Mouse (Mus musculus): ENCODE measurements around the gene Prickle2.

Prickle2 gene

DNA sequence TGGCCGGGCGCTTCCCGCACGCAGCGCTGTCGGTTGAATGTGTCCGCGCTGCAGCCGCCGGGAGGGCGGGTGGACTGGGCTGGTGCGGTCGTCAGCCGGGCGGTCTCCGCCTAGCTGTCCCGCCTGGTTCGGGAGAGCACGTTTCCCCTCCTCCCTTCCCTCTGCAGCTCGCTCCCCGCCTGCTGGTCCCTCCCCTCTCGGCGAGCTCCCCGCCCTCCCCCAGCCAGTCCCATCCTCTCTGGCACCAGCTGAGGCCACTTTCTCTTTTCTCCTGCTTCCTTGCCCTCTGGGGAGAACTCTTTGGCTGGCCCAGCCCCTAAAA, at the start of gene Prickle2:
Gene Prickle2 (minus strand): TSS at position 11 of the 322 bp plus-strand sequence.
- in situ Hi-C loops (cut with MboI; ENCODE audit: low pct_unique_long_range_greater_than_20kb in 1 of 2, low sequenced_read_pairs in 2 of 2, unreplicated experiment in 1 of 2): no loop called here

- in situ Hi-C loops (cut with MboI; ENCODE audit: low pct_unique_long_range_greater_than_20kb in 1 of 2, low sequenced_read_pairs in 2 of 2, unreplicated experiment in 1 of 2): no loop called here
These were observed 46.8 kb upstream of the Prickle2 start for GRCm38 (mm10) chr6:92752737-92753136.

DNA sequence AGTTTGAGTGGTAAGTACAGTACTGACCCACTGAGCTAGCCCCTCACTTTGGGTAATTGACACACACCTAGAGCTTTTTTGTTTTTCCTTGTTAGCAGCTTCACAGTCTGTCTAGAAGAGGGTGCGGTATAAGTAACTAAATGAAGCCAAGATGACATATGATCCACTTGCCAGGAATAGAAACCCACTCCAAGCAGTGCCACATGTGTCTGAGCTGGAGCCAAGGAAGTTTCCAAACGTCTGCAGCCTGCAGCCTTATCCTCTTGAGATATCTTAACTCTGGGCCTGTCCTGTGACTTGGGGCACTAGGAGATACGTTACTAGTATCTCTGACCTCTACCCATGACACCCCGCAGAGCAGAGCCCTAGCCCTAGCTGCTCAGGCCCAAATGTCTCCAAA, 43.5 kb upstream of the Prickle2 start:
- in situ Hi-C loops (cut with MboI; ENCODE audit: low pct_unique_long_range_greater_than_20kb in 1 of 2, low sequenced_read_pairs in 2 of 2, unreplicated experiment in 1 of 2): no loop called here

DNA sequence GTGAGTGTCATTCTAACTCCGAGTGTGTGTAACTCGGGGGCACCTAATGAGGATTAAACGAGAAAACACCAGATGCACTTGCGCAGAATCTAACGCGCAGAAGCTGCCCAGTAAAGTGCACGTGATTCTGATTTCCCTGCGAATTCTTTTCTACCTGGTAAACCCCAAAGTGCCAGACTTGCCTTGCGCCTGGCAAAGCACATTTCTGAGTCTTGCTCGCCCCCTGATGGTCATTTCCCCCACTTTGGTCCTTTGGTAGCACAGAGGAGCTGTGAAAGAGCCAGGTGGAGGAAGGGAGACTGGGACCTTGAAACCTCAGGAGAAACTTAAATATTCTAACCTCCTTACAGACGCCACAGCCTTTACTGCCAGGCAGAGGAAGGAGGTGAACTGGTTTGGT, 37.6 kb upstream of the Prickle2 start:
- in situ Hi-C loops (cut with MboI; ENCODE audit: low pct_unique_long_range_greater_than_20kb in 1 of 2, low sequenced_read_pairs in 2 of 2, unreplicated experiment in 1 of 2): no loop called here

- in situ Hi-C loops (cut with MboI; ENCODE audit: low pct_unique_long_range_greater_than_20kb in 1 of 2, low sequenced_read_pairs in 2 of 2, unreplicated experiment in 1 of 2): no loop called here
These were observed 31.2 kb upstream of the Prickle2 start for GRCm38 (mm10) chr6:92737116-92737515.

DNA sequence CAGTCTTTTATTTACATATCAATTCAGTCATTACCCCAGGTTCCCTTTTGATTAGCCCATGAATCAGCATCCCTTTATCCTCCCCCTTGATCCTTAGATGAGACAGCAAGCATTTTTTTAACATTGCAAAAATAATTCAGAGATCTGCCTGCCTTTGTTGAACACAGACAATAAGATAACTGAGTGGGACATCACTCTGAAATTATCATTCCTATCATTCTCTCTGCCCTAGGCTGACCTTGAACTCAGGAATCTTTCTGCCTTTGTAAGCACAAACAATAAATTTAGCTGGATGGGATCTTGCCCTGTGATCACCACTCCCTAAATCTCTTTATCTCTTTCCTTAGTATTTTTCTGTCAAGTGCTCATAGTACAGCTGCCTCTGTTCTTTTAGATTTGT, 27.7 kb upstream of the Prickle2 start:
- in situ Hi-C loops (cut with MboI; ENCODE audit: low pct_unique_long_range_greater_than_20kb in 1 of 2, low sequenced_read_pairs in 2 of 2, unreplicated experiment in 1 of 2): no loop called here

DNA sequence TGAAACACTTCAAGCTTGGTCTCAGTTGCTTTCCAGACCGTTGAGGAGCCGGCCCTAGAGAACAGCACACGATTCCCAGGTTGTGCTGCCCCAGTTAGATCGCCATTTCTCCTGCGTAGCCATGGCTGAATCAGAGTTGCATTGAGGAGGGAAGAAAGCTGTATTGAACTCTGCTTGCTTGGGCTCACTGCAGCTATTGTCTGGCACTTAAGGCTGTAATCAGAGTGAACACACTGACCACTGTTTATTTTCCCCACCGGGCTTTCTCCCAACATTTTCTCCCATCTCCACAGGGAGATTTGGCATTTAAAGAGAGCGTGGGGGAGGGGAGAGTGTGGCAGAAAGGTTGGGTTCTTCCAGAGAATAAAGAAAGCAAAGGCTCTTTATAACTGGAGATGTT, 22.6 kb upstream of the Prickle2 start:
- in situ Hi-C loops (cut with MboI; ENCODE audit: low pct_unique_long_range_greater_than_20kb in 1 of 2, low sequenced_read_pairs in 2 of 2, unreplicated experiment in 1 of 2): no loop called here

DNA sequence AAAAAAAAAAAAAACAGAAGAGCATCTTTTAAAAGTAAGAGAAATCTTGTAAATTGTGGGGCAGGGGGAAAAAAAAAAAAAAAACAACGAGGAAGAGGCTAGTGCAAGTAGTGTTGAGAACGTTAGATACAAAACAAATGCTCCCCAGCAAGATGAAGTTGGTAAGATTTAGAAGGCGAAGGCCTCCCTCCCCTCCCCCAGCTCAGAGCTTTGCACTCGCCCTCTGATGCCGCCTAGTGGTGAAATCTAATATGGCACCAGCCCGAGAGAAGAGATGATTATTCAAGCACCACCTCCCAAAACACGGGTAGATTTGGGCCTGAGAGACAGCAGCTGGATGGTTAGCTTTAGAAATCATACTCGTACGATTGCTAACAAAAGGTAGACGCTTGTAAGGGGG, 22.1 kb upstream of the Prickle2 start:
- in situ Hi-C loops (cut with MboI; ENCODE audit: low pct_unique_long_range_greater_than_20kb in 1 of 2, low sequenced_read_pairs in 2 of 2, unreplicated experiment in 1 of 2): no loop called here

DNA sequence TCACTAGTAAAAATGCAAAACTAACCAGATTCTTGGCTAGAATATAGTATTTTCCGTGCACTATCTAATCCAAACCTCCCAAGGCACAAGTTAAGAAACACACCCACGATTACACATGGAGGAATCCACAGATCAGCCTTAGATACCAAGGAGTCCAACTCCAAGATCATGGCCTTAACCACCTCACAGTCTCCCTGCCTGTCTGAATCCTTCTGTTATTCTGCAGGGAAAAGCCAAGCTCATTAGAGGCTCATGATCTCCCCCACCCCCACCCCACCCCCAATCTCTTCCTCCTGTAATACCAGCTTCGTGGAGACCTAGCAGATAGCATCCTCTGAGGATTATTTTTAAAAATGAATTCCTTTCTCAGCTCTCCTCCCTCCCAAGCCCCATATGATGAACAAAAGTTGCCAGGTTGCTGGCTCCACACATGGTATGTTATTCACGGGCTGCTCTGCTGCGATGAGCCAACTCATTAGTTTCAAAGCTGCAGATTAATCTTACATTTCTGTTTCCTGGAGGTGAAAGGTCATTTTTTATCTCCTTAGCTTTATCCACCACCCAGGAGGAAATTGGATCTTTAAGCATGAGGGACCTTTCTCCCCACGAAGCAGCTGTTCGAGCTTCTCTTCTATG, 21.5 kb upstream of the Prickle2 start:
- in situ Hi-C loops (cut with MboI; ENCODE audit: low pct_unique_long_range_greater_than_20kb in 1 of 2, low sequenced_read_pairs in 2 of 2, unreplicated experiment in 1 of 2): no loop called here

DNA sequence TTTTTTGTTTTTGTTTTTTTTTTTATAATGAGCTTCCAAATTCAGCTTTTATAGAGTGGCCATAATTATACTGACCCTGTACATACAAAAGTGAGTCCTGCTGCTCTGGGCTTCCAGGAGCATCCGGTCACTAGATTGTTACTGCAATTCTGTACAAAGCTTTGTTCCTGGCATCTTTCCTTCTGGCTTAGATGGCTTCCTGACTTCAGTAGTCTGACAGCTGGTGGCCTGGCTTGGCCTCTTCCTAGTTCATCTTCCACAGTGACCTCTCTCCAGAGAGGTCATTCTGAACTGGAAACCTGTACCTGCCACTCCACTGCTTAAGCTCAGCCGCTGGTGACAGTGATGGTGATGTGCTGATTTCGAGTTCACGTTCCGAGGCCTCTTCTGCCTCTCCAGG, 20.2 kb upstream of the Prickle2 start:
- in situ Hi-C loops (cut with MboI; ENCODE audit: low pct_unique_long_range_greater_than_20kb in 1 of 2, low sequenced_read_pairs in 2 of 2, unreplicated experiment in 1 of 2): no loop called here

- in situ Hi-C loops (cut with MboI; ENCODE audit: low pct_unique_long_range_greater_than_20kb in 1 of 2, low sequenced_read_pairs in 2 of 2, unreplicated experiment in 1 of 2): no loop called here
These were observed 18.4 kb upstream of the Prickle2 start for GRCm38 (mm10) chr6:92724394-92724793.

- in situ Hi-C loops (cut with MboI; ENCODE audit: low pct_unique_long_range_greater_than_20kb in 1 of 2, low sequenced_read_pairs in 2 of 2, unreplicated experiment in 1 of 2): no loop called here
These were observed 9.9 kb upstream of the Prickle2 start for GRCm38 (mm10) chr6:92715806-92716205.

GRCm38 (mm10) chr6:92714748-92715147, 8.8 kb upstream of the Prickle2 start:
- in situ Hi-C loops (cut with MboI; ENCODE audit: low pct_unique_long_range_greater_than_20kb in 1 of 2, low sequenced_read_pairs in 2 of 2, unreplicated experiment in 1 of 2): no loop called here

- in situ Hi-C loops (cut with MboI; ENCODE audit: low pct_unique_long_range_greater_than_20kb in 1 of 2, low sequenced_read_pairs in 2 of 2, unreplicated experiment in 1 of 2): no loop called here
These were observed 2.2 kb upstream of the Prickle2 start for GRCm38 (mm10) chr6:92708137-92708536.

- in situ Hi-C loops (cut with MboI; ENCODE audit: low pct_unique_long_range_greater_than_20kb in 1 of 2, low sequenced_read_pairs in 2 of 2, unreplicated experiment in 1 of 2): no loop called here
These were observed 406 bp downstream of the Prickle2 start for GRCm38 (mm10) chr6:92705353-92706144.

DNA sequence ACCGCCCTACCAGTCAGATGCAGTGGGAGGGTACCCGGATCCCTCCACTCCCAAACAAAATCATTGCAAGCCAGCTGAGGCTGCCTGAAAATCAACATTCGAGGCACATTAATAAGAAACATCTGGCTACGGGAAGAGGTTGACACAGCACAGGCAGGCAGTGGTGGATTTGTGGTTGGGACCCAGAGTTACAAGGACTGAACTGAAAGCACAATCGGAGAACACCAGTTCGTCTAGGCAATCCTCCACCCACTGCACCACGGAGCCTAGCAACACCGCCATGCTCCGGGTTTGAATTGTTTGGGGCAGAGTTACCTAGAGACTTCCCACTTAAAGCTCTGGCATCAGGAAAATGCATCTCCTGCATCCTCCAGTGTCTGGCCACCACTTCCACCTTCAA, 1.1 kb downstream of the Prickle2 start:
- in situ Hi-C loops (cut with MboI; ENCODE audit: low pct_unique_long_range_greater_than_20kb in 1 of 2, low sequenced_read_pairs in 2 of 2, unreplicated experiment in 1 of 2): no loop called here

GRCm38 (mm10) chr6:92699491-92700209, 6.3 kb downstream of the Prickle2 start:
- in situ Hi-C loops (cut with MboI; ENCODE audit: low pct_unique_long_range_greater_than_20kb in 1 of 2, low sequenced_read_pairs in 2 of 2, unreplicated experiment in 1 of 2): no loop called here

GRCm38 (mm10) chr6:92697807-92698206, 8.1 kb downstream of the Prickle2 start:
- in situ Hi-C loops (cut with MboI; ENCODE audit: low pct_unique_long_range_greater_than_20kb in 1 of 2, low sequenced_read_pairs in 2 of 2, unreplicated experiment in 1 of 2): no loop called here

- in situ Hi-C loops (cut with MboI; ENCODE audit: low pct_unique_long_range_greater_than_20kb in 1 of 2, low sequenced_read_pairs in 2 of 2, unreplicated experiment in 1 of 2): no loop called here
These were observed 18.6 kb downstream of the Prickle2 start for GRCm38 (mm10) chr6:92687317-92687716.
